Mouse (Mus musculus): Measurements from ENCODE around the gene Gcgr.

DNA sequence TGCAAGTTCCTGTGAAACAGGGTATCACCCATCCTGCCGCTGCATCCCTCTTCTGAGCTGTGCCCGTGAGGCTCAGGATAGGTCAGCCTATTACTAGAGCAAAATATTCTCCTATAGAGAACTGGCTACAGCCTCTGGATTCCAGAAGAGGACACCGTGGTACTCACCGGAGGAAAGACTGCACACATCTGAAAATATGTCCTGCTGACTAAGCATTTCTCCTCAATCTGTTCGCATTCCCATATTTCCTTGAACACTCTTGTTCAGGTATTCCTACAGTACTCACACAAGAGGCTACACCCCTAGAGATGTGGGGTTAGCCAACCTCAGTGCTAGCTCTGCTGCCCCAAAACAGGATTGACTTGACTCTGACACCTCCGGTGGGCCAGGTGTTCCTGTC, 37.8 kb downstream of the Gcgr start:
- TF ChIP-seq CTCF (IDR thresholded peaks at IDR 0.05; ENCODE audit: insufficient read depth, low read depth, low read length): no peak
- no peak for TF ChIP-seq POLR2A (IDR thresholded peaks at IDR 0.05; ENCODE audit: insufficient read depth, low read depth, low read length)

Measured in olfactory bulb, adult 2 months (tissue).